13 mouse cellular contexts compared by ENCODE assay signal in genomic region chr9:67184556-67184955, GRCm38 (mm10).
"Had no signal": no experiment of that assay in that cellular context is flagged by ENCODE, and none has a peak within 500 bp of the region (broad histone marks: within the 10 kb centered on the region; RNA-seq: fewer than 3 reads in every experiment).

No protein-coding gene starts in this region.

- H3K9ac ChIP-seq: intestine, embryonic 15.5 days; kidney, embryonic 15.5 days; limb, embryonic 12.5 days; liver, embryonic 15.5 days; midbrain, embryonic 13.5 days had no signal

- H3K27me3 ChIP-seq: intestine, embryonic 15.5 days; kidney, embryonic 15.5 days; limb, embryonic 12.5 days; liver, embryonic 15.5 days; midbrain, embryonic 13.5 days had no signal

- H3K4me1 ChIP-seq: intestine, embryonic 15.5 days; liver, embryonic 15.5 days; midbrain, embryonic 13.5 days had no signal

- ATAC-seq: intestine, embryonic 15.5 days; midbrain, embryonic 13.5 days had no signal

- H3K27ac ChIP-seq: intestine, embryonic 15.5 days; kidney, embryonic 15.5 days; limb, embryonic 12.5 days; liver, embryonic 15.5 days; midbrain, embryonic 13.5 days had no signal

- H3K4me3 ChIP-seq: intestine, embryonic 15.5 days; kidney, embryonic 15.5 days; limb, embryonic 12.5 days; liver, embryonic 15.5 days; midbrain, embryonic 13.5 days had no signal

- H3K9me3 ChIP-seq: intestine, embryonic 15.5 days; liver, embryonic 15.5 days; midbrain, embryonic 13.5 days had no signal

- H3K36me3 ChIP-seq: intestine, embryonic 15.5 days; kidney, embryonic 15.5 days; limb, embryonic 12.5 days; liver, embryonic 15.5 days; midbrain, embryonic 13.5 days had no signal

- DNase-seq: kidney, adult 2 months; kidney, postnatal 25 days; layer of hippocampus, adult 9-11 months; liver; lung, adult 2 months; lung, postnatal 36 days; thymus, adult 18-20 months; thymus, postnatal 14 days had no signal

- H3K4me2 ChIP-seq: intestine, embryonic 15.5 days; kidney, embryonic 15.5 days; limb, embryonic 12.5 days; liver, embryonic 15.5 days; midbrain, embryonic 13.5 days had no signal
